Mouse (Mus musculus) embryonic facial prominence, embryonic 15.5 days (tissue): ENCODE data around the gene Foxk1. TPM values are rescaled to one million over a fixed set of nuclear protein-coding genes. Genes with fewer than 3 reads are reported as not detected.

Experiments
- ATAC-seq: fragments of 200-750 bp; cut with Nextera tagmentation; 2 replicates; pipeline ENCODE4 v1.8.0; 2017; ENCODE audit warnings: low read depth, moderate TSS enrichment; ENCODE audit not compliant: insufficient number of reproducible peaks, low FRiP score, low TSS enrichment
- H3K27ac ChIP-seq: fragments of 300-500 bp; sonication (generic); replicated peaks from 2 replicates; pipeline ENCODE4 v1.5.1; 2015; ENCODE audit warnings: mild to moderate bottlenecking, inconsistent platforms
- H3K27me3 ChIP-seq: fragments of 300-500 bp; sonication (generic); 2 replicates; pipeline ENCODE4 v1.6.1; 2015; ENCODE audit warnings: inconsistent platforms
- H3K36me3 ChIP-seq: fragments of 300-500 bp; sonication (generic); 2 replicates; pipeline ENCODE4 v1.6.1; 2015; ENCODE audit warnings: mild to moderate bottlenecking, inconsistent platforms
- H3K4me1 ChIP-seq: fragments of 300-500 bp; sonication (generic); 2 replicates; pipeline ENCODE4 v1.6.1; 2015; ENCODE audit warnings: inconsistent platforms
- H3K4me2 ChIP-seq: fragments of 300-500 bp; sonication (generic); replicated peaks from 2 replicates; pipeline ENCODE4 v1.6.1; 2015; ENCODE audit warnings: mild to moderate bottlenecking, inconsistent platforms
- H3K4me3 ChIP-seq: fragments of 300-500 bp; sonication (generic); replicated peaks from 2 replicates; pipeline ENCODE4 v1.5.1; 2015; ENCODE audit warnings: mild to moderate bottlenecking, inconsistent platforms
- H3K9ac ChIP-seq: fragments of 300-500 bp; sonication (generic); 2 replicates; pipeline ENCODE4 v1.6.1; 2015; ENCODE audit warnings: inconsistent platforms
- H3K9me3 ChIP-seq: fragments of 300-500 bp; sonication (generic); replicated peaks from 2 replicates; pipeline ENCODE4 v1.6.1; 2016; ENCODE audit warnings: inconsistent platforms
- WGBS: fragments of 180-500 bp; shearing (Covaris S2); methylation state at CpG from one replicate; pipeline ENCODE4 v1.1.7; 2015; 5-methylcytosine and 5-hydroxymethylcytosine counted together
- polyA plus RNA-seq: library from polyadenylated mRNA; unstranded; fragments of >200 nt; fragmentation: Nextera tagmentation; extraction: Ambion mirVana; gene quantifications from 2 replicates; pipeline ENCODE4 v1.2.1, GENCODE M21; 2015

Gene Foxk1
- polyA plus RNA-seq, 1 experiment from 2014 or later: 6.6 TPM

- no peaks in the 10 kb centered on the region for H3K36me3 ChIP-seq
- no peak overlapping the region for H3K4me3 ChIP-seq
- no peaks in the 10 kb centered on the region for H3K4me1 ChIP-seq
- no peak overlapping the region for H3K27ac ChIP-seq
- no peaks in the 10 kb centered on the region for H3K27me3 ChIP-seq
- H3K9ac ChIP-seq: no peak overlapping the region
- H3K4me2 ChIP-seq: no peak overlapping the region
- no peaks in the 10 kb centered on the region for H3K9me3 ChIP-seq
- WGBS: 57% methylated on average over 9 of the region's 9 CpGs
- ATAC-seq: no peak
These were observed 88.8 kb downstream of the Foxk1 start for GRCm38 (mm10) chr5:142489955-142490707.

- ATAC-seq: no peak
- Histone ChIP-seq H3K9me3 (no peaks in the 10 kb centered on the region), H3K4me1 (no peaks in the 10 kb centered on the region), H3K36me3 (no peaks in the 10 kb centered on the region), H3K4me3 (no peak overlapping the region), H3K27me3 (no peaks in the 10 kb centered on the region), H3K4me2 (no peak overlapping the region), H3K27ac (no peak overlapping the region), H3K9ac (no peak overlapping the region)
- 59% methylated on average over 3 of the region's 3 CpGs for WGBS
These were observed 92.0 kb downstream of the Foxk1 start for GRCm38 (mm10) chr5:142493307-142493706.

GRCm38 (mm10) chr5:142495321-142496096, 94.2 kb downstream of the Foxk1 start:
- Histone ChIP-seq H3K27ac (no peak overlapping the region), H3K9me3 (no peaks in the 10 kb centered on the region), H3K4me1 (peaks cover 6% of the 10 kb centered on the region; the same call in 1 of the 2 replicates), H3K36me3 (no peaks in the 10 kb centered on the region), H3K4me2 (no peak overlapping the region), H3K9ac (no peak overlapping the region), H3K27me3 (no peaks in the 10 kb centered on the region), H3K4me3 (no peak overlapping the region)
- no peak for ATAC-seq
- 54% methylated on average over 14 of the region's 14 CpGs for WGBS

- H3K4me2 ChIP-seq: no peak overlapping the region
- no peak overlapping the region for H3K4me3 ChIP-seq
- H3K27me3 ChIP-seq: no peaks in the 10 kb centered on the region
- 38% methylated on average over 3 of the region's 3 CpGs for WGBS
- H3K4me1 ChIP-seq: peaks cover 6% of the 10 kb centered on the region; the same call in 1 of the 2 replicates
- H3K36me3 ChIP-seq: no peaks in the 10 kb centered on the region
- H3K9me3 ChIP-seq: no peaks in the 10 kb centered on the region
- H3K9ac ChIP-seq: no peak overlapping the region
- H3K27ac ChIP-seq: no peak overlapping the region
- no peak for ATAC-seq
These were observed 97.7 kb downstream of the Foxk1 start for GRCm38 (mm10) chr5:142498964-142499363.

- H3K9ac ChIP-seq: no peak overlapping the region
- no peak overlapping the region for H3K4me2 ChIP-seq
- H3K27ac ChIP-seq: no peak overlapping the region
- no peaks in the 10 kb centered on the region for H3K27me3 ChIP-seq
- peaks cover 6% of the 10 kb centered on the region; the same call in 1 of the 2 replicates for H3K4me1 ChIP-seq
- ATAC-seq: no peak
- H3K9me3 ChIP-seq: no peaks in the 10 kb centered on the region
- no peaks in the 10 kb centered on the region for H3K36me3 ChIP-seq
- WGBS: 73% methylated on average over 10 of the region's 10 CpGs
- H3K4me3 ChIP-seq: no peak overlapping the region
These were observed 99.6 kb downstream of the Foxk1 start for GRCm38 (mm10) chr5:142500918-142501317.

GRCm38 (mm10) chr5:142502414-142502813, 101.1 kb downstream of the Foxk1 start:
- ATAC-seq: peak; percentile 73
- Histone ChIP-seq H3K9ac (no peak overlapping the region), H3K4me2 (no peak overlapping the region), H3K27ac (no peak overlapping the region), H3K4me3 (no peak overlapping the region), H3K4me1 (peaks cover 6% of the 10 kb centered on the region; the same call in 1 of the 2 replicates), H3K36me3 (no peaks in the 10 kb centered on the region), H3K9me3 (no peaks in the 10 kb centered on the region), H3K27me3 (no peaks in the 10 kb centered on the region)
- WGBS: 0% methylated on average over 3 of the region's 3 CpGs

GRCm38 (mm10) chr5:142504175-142504574, 102.9 kb downstream of the Foxk1 start:
- Histone ChIP-seq H3K9ac (no peak overlapping the region), H3K4me2 (no peak overlapping the region), H3K27me3 (no peaks in the 10 kb centered on the region), H3K4me3 (no peak overlapping the region), H3K36me3 (no peaks in the 10 kb centered on the region), H3K4me1 (peaks cover 7% of the 10 kb centered on the region), H3K9me3 (no peaks in the 10 kb centered on the region), H3K27ac (no peak overlapping the region)
- 70% methylated on average over 3 of the region's 3 CpGs for WGBS
- no peak for ATAC-seq

- 59% methylated on average over 3 of the region's 3 CpGs for WGBS
These were observed 104.6 kb downstream of the Foxk1 start for GRCm38 (mm10) chr5:142505695-142506423.

GRCm38 (mm10) chr5:142509141-142510060, 108.1 kb downstream of the Foxk1 start:
- H3K4me1 ChIP-seq: peaks cover 12% of the 10 kb centered on the region
- no peak overlapping the region for H3K9ac ChIP-seq
- no peak overlapping the region for H3K27ac ChIP-seq
- H3K27me3 ChIP-seq: no peaks in the 10 kb centered on the region
- H3K4me3 ChIP-seq: no peak overlapping the region
- no peaks in the 10 kb centered on the region for H3K36me3 ChIP-seq
- 16% methylated on average over 15 of the region's 15 CpGs for WGBS
- H3K9me3 ChIP-seq: no peaks in the 10 kb centered on the region
- no peak for ATAC-seq
- peak overlapping the region; percentile 18; the same call in 1 of the 2 replicates for H3K4me2 ChIP-seq

More at GRCm38 (mm10) chr5:142505695-142506423, 104.6 kb downstream of the Foxk1 start:
- Histone ChIP-seq H3K4me3 (no peak overlapping the region), H3K27me3 (no peaks in the 10 kb centered on the region), H3K27ac (no peak overlapping the region), H3K36me3 (no peaks in the 10 kb centered on the region), H3K9me3 (no peaks in the 10 kb centered on the region), H3K9ac (no peak overlapping the region), H3K4me2 (no peak overlapping the region), H3K4me1 (peaks cover 12% of the 10 kb centered on the region)
- ATAC-seq: no peak

- Histone ChIP-seq H3K9ac (no peak overlapping the region), H3K4me1 (peaks cover 12% of the 10 kb centered on the region), H3K27me3 (no peaks in the 10 kb centered on the region), H3K4me3 (no peak overlapping the region), H3K36me3 (no peaks in the 10 kb centered on the region), H3K4me2 (no peak overlapping the region), H3K27ac (no peak overlapping the region), H3K9me3 (no peaks in the 10 kb centered on the region)
- 49% methylated on average over 7 of the region's 7 CpGs for WGBS
- ATAC-seq: no peak
These were observed 108.7 kb downstream of the Foxk1 start for GRCm38 (mm10) chr5:142510061-142510414.
